Mouse (Mus musculus): ENCODE results near the gene Brip1. TPM values are rescaled to one million over a fixed set of nuclear protein-coding genes. Genes with fewer than 3 reads are reported as not detected.
A peak's percentile ranks its signal among the peaks of the same experiment; 100 is the strongest.

The Brip1 gene
- polyA plus RNA-seq, 1 experiment from 2014 or later, result 7.5 TPM

- H3K4me1 ChIP-seq, result no peaks in the 10 kb centered on the region
- no peak overlapping the region for H3K9ac ChIP-seq
- no peaks in the 10 kb centered on the region for H3K9me3 ChIP-seq
- no peak overlapping the region for H3K4me2 ChIP-seq
- 0 out of 2 replicates have a peak, but pooled peaks cover 6% of the 10 kb centered on the region for H3K36me3 ChIP-seq
- no peak overlapping the region for H3K4me3 ChIP-seq
- WGBS, result 66% methylated on average over 6 of the region's 6 CpGs
- no peak for ATAC-seq (ENCODE audit: insufficient number of reproducible peaks, low FRiP score, low TSS enrichment, low read depth)
- H3K27ac ChIP-seq, result no peak overlapping the region
- no peaks in the 10 kb centered on the region for H3K27me3 ChIP-seq
Measured at GRCm38 (mm10) chr11:86101191-86101590, 99.8 kb downstream of the Brip1 start.

DNA sequence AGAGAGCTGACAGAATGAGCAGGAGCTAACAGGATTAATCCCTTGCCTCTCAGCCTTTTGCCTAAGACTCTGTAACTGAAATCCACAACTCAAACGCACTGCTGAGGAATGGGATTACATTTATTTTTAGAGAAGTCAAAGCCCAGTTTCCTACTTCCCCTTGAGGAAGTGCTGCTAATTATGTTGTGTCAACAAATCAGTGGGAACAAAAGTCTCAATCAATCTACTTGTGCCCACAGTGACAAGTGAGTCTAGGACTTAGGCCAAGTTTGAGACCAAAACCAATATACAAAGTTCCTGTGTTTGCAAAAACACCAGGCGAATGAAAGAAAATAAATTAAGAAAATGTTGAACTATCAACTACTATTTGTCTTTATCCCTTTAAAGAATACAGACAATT is 101.7 kb downstream of the Brip1 start:
- H3K9ac ChIP-seq, result no peak overlapping the region
- no peaks in the 10 kb centered on the region for H3K9me3 ChIP-seq
- WGBS, result 61% methylated on average over 2 of the region's 2 CpGs
- ATAC-seq (ENCODE audit: insufficient number of reproducible peaks, low FRiP score, low TSS enrichment, low read depth), result no peak
- H3K27ac ChIP-seq, result no peak overlapping the region
- H3K4me3 ChIP-seq, result no peak overlapping the region
- H3K4me2 ChIP-seq, result no peak overlapping the region
- 0 out of 2 replicates have a peak, but pooled peaks cover 6% of the 10 kb centered on the region for H3K36me3 ChIP-seq
- no peaks in the 10 kb centered on the region for H3K27me3 ChIP-seq
- no peaks in the 10 kb centered on the region for H3K4me1 ChIP-seq

- Histone ChIP-seq H3K27ac (no peak overlapping the region), H3K4me1 (no peaks in the 10 kb centered on the region), H3K27me3 (no peaks in the 10 kb centered on the region), H3K9ac (no peak overlapping the region), H3K4me2 (no peak overlapping the region), H3K4me3 (no peak overlapping the region), H3K36me3 (no peaks in the 10 kb centered on the region), H3K9me3 (no peaks in the 10 kb centered on the region)
- no peak for ATAC-seq (ENCODE audit: insufficient number of reproducible peaks, low FRiP score, low TSS enrichment, low read depth)
Measured at GRCm38 (mm10) chr11:86088815-86089214, 112.2 kb downstream of the Brip1 start.

- H3K4me2 ChIP-seq, result no peak overlapping the region
- 78% methylated on average over 4 of the region's 4 CpGs for WGBS
Measured at GRCm38 (mm10) chr11:86084522-86084921, 116.5 kb downstream of the Brip1 start.

DNA sequence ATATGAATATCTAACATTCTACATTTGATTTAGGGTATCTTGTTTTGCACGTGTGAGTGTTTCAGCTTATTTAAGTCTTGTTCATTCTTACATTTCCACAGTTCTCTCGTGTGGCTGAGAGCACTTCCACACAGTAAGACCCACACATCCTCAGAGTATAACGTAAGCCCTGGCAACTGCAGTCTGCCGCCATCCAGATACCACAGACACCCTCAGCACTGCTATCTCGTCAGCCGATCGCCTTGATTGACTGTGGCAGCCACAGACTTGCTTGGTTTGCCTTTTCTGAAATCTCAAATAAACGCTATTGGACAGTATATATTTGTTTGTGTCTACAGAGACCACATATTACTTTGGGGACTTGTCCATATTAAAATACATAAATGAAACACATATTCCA is 123.0 kb downstream of the Brip1 start:
- Histone ChIP-seq H3K9me3 (no peaks in the 10 kb centered on the region), H3K4me1 (no peaks in the 10 kb centered on the region), H3K36me3 (peaks cover 8% of the 10 kb centered on the region), H3K9ac (no peak overlapping the region), H3K4me3 (no peak overlapping the region), H3K27me3 (no peaks in the 10 kb centered on the region), H3K27ac (no peak overlapping the region), H3K4me2 (no peak overlapping the region)
- 85% methylated on average over 8 of the region's 8 CpGs for WGBS
- ATAC-seq (ENCODE audit: insufficient number of reproducible peaks, low FRiP score, low TSS enrichment, low read depth), result no peak

More at GRCm38 (mm10) chr11:86084522-86084921, 116.5 kb downstream of the Brip1 start:
- Histone ChIP-seq H3K27me3 (no peaks in the 10 kb centered on the region), H3K4me1 (no peaks in the 10 kb centered on the region), H3K27ac (no peak overlapping the region), H3K4me3 (no peak overlapping the region), H3K36me3 (no peaks in the 10 kb centered on the region), H3K9me3 (no peaks in the 10 kb centered on the region), H3K9ac (no peak overlapping the region)
- ATAC-seq (ENCODE audit: insufficient number of reproducible peaks, low FRiP score, low TSS enrichment, low read depth), result no peak

DNA sequence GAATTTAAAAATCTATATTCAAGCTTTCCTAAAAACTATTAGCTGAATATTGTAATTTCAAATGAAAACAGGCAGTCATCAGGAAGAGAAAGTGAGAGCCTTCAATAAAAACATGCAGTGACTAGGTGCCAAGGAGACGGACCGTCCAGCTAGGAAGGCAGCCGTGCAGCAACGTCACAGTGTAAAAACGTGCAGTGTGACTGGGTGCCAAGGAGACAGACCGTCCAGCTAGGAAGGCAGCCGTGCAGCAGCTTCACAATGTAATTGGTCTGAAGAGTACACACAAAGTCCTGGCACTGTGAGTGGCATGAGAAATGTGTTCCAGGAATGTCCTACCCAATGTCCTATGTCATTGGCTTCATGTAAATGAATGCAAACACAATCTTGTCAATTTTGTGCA is 124.0 kb downstream of the Brip1 start:
- 80% methylated on average over 7 of the region's 7 CpGs for WGBS
- Histone ChIP-seq H3K4me2 (no peak overlapping the region), H3K27me3 (no peaks in the 10 kb centered on the region), H3K4me1 (no peaks in the 10 kb centered on the region), H3K9me3 (no peaks in the 10 kb centered on the region), H3K9ac (no peak overlapping the region), H3K36me3 (peaks cover 8% of the 10 kb centered on the region), H3K4me3 (no peak overlapping the region), H3K27ac (no peak overlapping the region)
- no peak for ATAC-seq (ENCODE audit: insufficient number of reproducible peaks, low FRiP score, low TSS enrichment, low read depth)

DNA sequence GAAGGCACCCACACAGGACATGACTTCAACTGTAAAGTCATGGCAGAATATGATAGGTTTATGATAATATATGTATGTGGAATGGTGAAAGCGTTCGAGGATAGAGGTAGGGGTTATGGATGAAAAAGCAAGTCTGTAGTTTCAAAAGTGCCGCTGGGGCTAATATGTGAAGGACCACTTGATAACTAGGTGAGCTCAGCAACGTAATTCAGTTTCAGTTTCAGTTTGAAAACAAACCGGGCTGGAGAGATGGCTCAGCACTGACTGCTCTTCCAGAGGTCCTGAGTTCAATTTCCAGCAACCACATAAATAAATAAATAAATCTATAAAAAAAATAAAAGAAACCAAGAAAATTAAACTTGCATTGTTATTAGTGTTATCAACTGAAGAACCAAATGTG is 124.6 kb downstream of the Brip1 start:
- no peak overlapping the region for H3K4me3 ChIP-seq
- H3K4me1 ChIP-seq, result no peaks in the 10 kb centered on the region
- peaks cover 8% of the 10 kb centered on the region for H3K36me3 ChIP-seq
- no peak overlapping the region for H3K4me2 ChIP-seq
- no peaks in the 10 kb centered on the region for H3K9me3 ChIP-seq
- H3K9ac ChIP-seq, result no peak overlapping the region
- H3K27ac ChIP-seq, result no peak overlapping the region
- H3K27me3 ChIP-seq, result no peaks in the 10 kb centered on the region
- ATAC-seq (ENCODE audit: insufficient number of reproducible peaks, low FRiP score, low TSS enrichment, low read depth), result no peak
- WGBS, result 90% methylated on average over 5 of the region's 5 CpGs

DNA sequence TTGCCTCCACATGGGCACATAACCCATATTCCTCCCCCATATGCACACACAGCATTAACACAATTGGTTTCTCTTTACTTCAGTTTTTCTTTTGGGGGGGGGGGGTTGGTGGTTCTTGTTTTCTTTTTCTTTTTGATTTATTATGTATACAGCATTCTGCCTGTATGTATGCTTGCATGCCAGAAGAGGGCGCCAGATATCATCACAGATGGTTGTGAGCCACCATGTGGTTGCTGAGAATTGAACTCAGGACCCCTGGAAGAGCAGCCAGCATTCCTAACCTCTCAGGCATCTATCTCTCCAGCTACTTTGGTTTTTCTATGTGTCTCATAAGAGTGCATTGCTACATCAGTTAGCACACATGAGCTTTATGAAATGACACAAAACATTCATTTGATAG is 125.6 kb downstream of the Brip1 start:
- no peak overlapping the region for H3K4me2 ChIP-seq
- no peaks in the 10 kb centered on the region for H3K27me3 ChIP-seq
- H3K9ac ChIP-seq, result no peak overlapping the region
- no peak overlapping the region for H3K4me3 ChIP-seq
- ATAC-seq (ENCODE audit: insufficient number of reproducible peaks, low FRiP score, low TSS enrichment, low read depth), result no peak
- no peak overlapping the region for H3K27ac ChIP-seq
- H3K9me3 ChIP-seq, result no peaks in the 10 kb centered on the region
- H3K36me3 ChIP-seq, result peaks cover 8% of the 10 kb centered on the region
- H3K4me1 ChIP-seq, result no peaks in the 10 kb centered on the region
- 84% methylated on average over 1 of the region's 1 CpGs for WGBS

GRCm38 (mm10) chr11:86068651-86069050 is 132.3 kb downstream of the Brip1 start:
- no peak for ATAC-seq (ENCODE audit: insufficient number of reproducible peaks, low FRiP score, low TSS enrichment, low read depth)
- Histone ChIP-seq H3K9me3 (no peaks in the 10 kb centered on the region), H3K9ac (no peak overlapping the region), H3K4me2 (no peak overlapping the region), H3K36me3 (no peaks in the 10 kb centered on the region; the same call in 1 of the 2 replicates), H3K27me3 (no peaks in the 10 kb centered on the region), H3K4me1 (peaks cover 6% of the 10 kb centered on the region; the same call in 1 of the 2 replicates), H3K4me3 (no peak overlapping the region), H3K27ac (peak overlapping the region; percentile 23; the same call in 1 of the 2 replicates)
- WGBS, result 32% methylated on average over 6 of the region's 6 CpGs

- Histone ChIP-seq H3K9me3 (no peaks in the 10 kb centered on the region), H3K4me1 (peaks cover 6% of the 10 kb centered on the region; the same call in 1 of the 2 replicates), H3K4me2 (no peak overlapping the region), H3K27me3 (no peaks in the 10 kb centered on the region), H3K4me3 (no peak overlapping the region), H3K9ac (no peak overlapping the region), H3K27ac (no peak overlapping the region), H3K36me3 (no peaks in the 10 kb centered on the region; the same call in 1 of the 2 replicates)
- no peak for ATAC-seq (ENCODE audit: insufficient number of reproducible peaks, low FRiP score, low TSS enrichment, low read depth)
- WGBS, result 53% methylated on average over 8 of the region's 8 CpGs
Measured at GRCm38 (mm10) chr11:86067154-86067553, 133.8 kb downstream of the Brip1 start.

DNA sequence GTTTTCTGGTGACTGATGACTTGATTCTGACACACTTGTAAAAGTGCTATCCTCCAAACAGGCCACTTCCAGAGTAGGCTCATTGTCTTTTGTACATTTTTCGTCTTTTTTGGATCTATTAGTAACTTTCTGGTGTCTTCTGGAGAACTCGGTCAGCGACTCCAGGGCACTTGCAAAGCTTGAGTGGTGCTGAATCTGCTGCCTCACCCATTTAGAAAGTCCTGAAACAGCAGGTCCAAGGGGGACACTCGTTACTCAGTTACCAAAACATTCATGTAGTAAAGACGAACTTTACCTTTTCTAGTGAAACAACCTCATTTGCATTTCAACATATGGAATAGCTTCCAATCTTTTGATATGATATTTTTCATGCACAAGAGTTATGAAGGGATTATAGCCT is 136.1 kb downstream of the Brip1 start:
- H3K4me3 ChIP-seq, result no peak overlapping the region
- H3K4me2 ChIP-seq, result no peak overlapping the region
- peaks cover 6% of the 10 kb centered on the region; the same call in 1 of the 2 replicates for H3K4me1 ChIP-seq
- H3K27ac ChIP-seq, result no peak overlapping the region
- H3K9ac ChIP-seq, result no peak overlapping the region
- ATAC-seq (ENCODE audit: insufficient number of reproducible peaks, low FRiP score, low TSS enrichment, low read depth), result no peak
- no peaks in the 10 kb centered on the region for H3K36me3 ChIP-seq
- H3K27me3 ChIP-seq, result no peaks in the 10 kb centered on the region
- H3K9me3 ChIP-seq, result no peaks in the 10 kb centered on the region
- WGBS, result 85% methylated on average over 5 of the region's 5 CpGs

DNA sequence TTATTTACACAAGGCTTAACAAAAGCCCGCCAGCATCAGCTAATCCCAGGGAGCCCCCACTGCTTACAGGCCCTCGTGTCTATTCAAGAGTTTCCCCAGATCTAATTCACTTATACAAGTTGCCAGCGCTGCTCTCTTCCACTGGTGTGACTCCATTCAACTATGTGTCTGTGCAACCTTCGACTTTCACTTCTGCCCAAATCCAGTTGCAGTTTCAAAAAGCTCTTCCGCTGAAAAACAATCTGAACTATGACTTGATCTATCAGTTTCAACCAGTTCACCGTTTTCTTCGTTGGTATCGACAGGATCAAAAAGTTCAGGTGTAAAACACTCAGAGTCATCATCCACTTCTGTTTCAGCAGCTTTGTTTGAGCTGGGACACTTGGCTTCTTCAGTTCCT is 139.8 kb downstream of the Brip1 start:
- Histone ChIP-seq H3K4me1 (no peaks in the 10 kb centered on the region), H3K9me3 (no peaks in the 10 kb centered on the region), H3K27ac (no peak overlapping the region), H3K27me3 (no peaks in the 10 kb centered on the region), H3K36me3 (no peaks in the 10 kb centered on the region), H3K4me2 (no peak overlapping the region), H3K4me3 (no peak overlapping the region), H3K9ac (no peak overlapping the region)
- 88% methylated on average over 8 of the region's 8 CpGs for WGBS
- ATAC-seq (ENCODE audit: insufficient number of reproducible peaks, low FRiP score, low TSS enrichment, low read depth), result no peak

GRCm38 (mm10) chr11:86059123-86059522 is 141.9 kb downstream of the Brip1 start:
- 65% methylated on average over 4 of the region's 4 CpGs for WGBS
- Histone ChIP-seq H3K4me3 (no peak overlapping the region), H3K9me3 (no peaks in the 10 kb centered on the region), H3K4me1 (no peaks in the 10 kb centered on the region), H3K36me3 (no peaks in the 10 kb centered on the region), H3K27ac (no peak overlapping the region), H3K9ac (no peak overlapping the region), H3K27me3 (no peaks in the 10 kb centered on the region), H3K4me2 (no peak overlapping the region)
- no peak for ATAC-seq (ENCODE audit: insufficient number of reproducible peaks, low FRiP score, low TSS enrichment, low read depth)
